Mouse (Mus musculus) forebrain, embryonic 10.5 days (tissue): Measurements from ENCODE around the gene Saa2. TPM values are rescaled to one million over a fixed set of nuclear protein-coding genes. Genes with fewer than 3 reads are reported as not detected.
"Not testable (repeated sequence)": the region's sequence is repeated elsewhere in the genome, so short reads cannot be mapped to it uniquely, and the experiment has no call there.

Source experiments
- DNase-seq: peaks from one replicate; pipeline ENCODE4 v3.0.0-alpha.2; 2017; ENCODE audit warnings: low spot score; ENCODE audit errors: extremely low spot score
- H3K27ac ChIP-seq: fragments of 300-500 bp; sonication (generic); 2 replicates; pipeline ENCODE4 v1.5.1; 2016; ENCODE audit warnings: mild to moderate bottlenecking
- H3K27me3 ChIP-seq: fragments of 300-500 bp; sonication (generic); 2 replicates; pipeline ENCODE4 v1.6.1; 2016; ENCODE audit warnings: mild to moderate bottlenecking; ENCODE audit not compliant: poor library complexity, severe bottlenecking
- H3K36me3 ChIP-seq: fragments of 300-500 bp; sonication (generic); replicated peaks from 2 replicates; pipeline ENCODE4 v1.6.1; 2016; ENCODE audit warnings: mild to moderate bottlenecking, moderate library complexity
- H3K4me1 ChIP-seq: fragments of 300-500 bp; sonication (generic); 2 replicates; pipeline ENCODE4 v1.6.1; 2016
- H3K4me3 ChIP-seq: fragments of 300-500 bp; sonication (generic); 2 replicates; pipeline ENCODE4 v1.5.1; 2016; ENCODE audit warnings: mild to moderate bottlenecking, moderate library complexity
- H3K9me3 ChIP-seq: fragments of 300-500 bp; sonication (generic); 2 replicates; pipeline ENCODE4 v1.6.1; 2016; ENCODE audit warnings: mild to moderate bottlenecking, moderate library complexity
- whole genome bisulfite sequencing: fragments of 180-500 bp; shearing (Covaris S2); methylation state at CpG from one replicate; pipeline ENCODE4 v1.1.7; 2016; 5-methylcytosine and 5-hydroxymethylcytosine counted together
- polyA plus RNA-seq: library from polyadenylated mRNA; unstranded; fragments of >200 nt; fragmentation: Nextera tagmentation; extraction: Ambion mirVana; gene quantifications from 2 replicates; pipeline ENCODE4 v1.2.1, GENCODE M21; 2016

The Saa2 gene
- polyA plus RNA-seq, 1 experiment from 2014 or later = 0.35 TPM

- no peak within 1 kb of the TSS for H3K27ac ChIP-seq
- no peak within 1 kb of the TSS for H3K4me3 ChIP-seq
- 87% methylated on average over 4 of the region's 4 CpGs for WGBS
Measured at GRCm38 (mm10) chr7:46732458-46732857, 19.1 kb upstream of the Saa2 start, which contains the start of gene Saa4. Saa4 (minus strand) TSS chr7:46732603.

GRCm38 (mm10) chr7:46734983-46735382 lies 16.6 kb upstream of the Saa2 start:
- no peaks in the 10 kb centered on the region for H3K9me3 ChIP-seq
- H3K27ac ChIP-seq = no peak overlapping the region
- no peak for DNase-seq
- 87% methylated on average over 2 of the region's 2 CpGs for WGBS
- H3K36me3 ChIP-seq = no peaks in the 10 kb centered on the region
- H3K4me1 ChIP-seq = no peaks in the 10 kb centered on the region
- H3K4me3 ChIP-seq = no peak overlapping the region
- no peaks in the 10 kb centered on the region for H3K27me3 ChIP-seq

More at GRCm38 (mm10) chr7:46732458-46732857, 19.1 kb upstream of the Saa2 start, which contains the start of gene Saa4:
- Histone ChIP-seq H3K36me3 (no peaks in the 10 kb centered on the region), H3K27me3 (no peaks in the 10 kb centered on the region), H3K9me3 (no peaks in the 10 kb centered on the region), H3K4me1 (no peaks in the 10 kb centered on the region)
- no peak for DNase-seq

GRCm38 (mm10) chr7:46738561-46739460 lies 12.8 kb upstream of the Saa2 start:
- 88% methylated on average over 12 of the region's 12 CpGs for WGBS
- no peak for DNase-seq
- Histone ChIP-seq H3K27ac (no peak overlapping the region), H3K9me3 (no peaks in the 10 kb centered on the region), H3K4me3 (no peak overlapping the region), H3K36me3 (no peaks in the 10 kb centered on the region), H3K4me1 (no peaks in the 10 kb centered on the region), H3K27me3 (no peaks in the 10 kb centered on the region)

DNA sequence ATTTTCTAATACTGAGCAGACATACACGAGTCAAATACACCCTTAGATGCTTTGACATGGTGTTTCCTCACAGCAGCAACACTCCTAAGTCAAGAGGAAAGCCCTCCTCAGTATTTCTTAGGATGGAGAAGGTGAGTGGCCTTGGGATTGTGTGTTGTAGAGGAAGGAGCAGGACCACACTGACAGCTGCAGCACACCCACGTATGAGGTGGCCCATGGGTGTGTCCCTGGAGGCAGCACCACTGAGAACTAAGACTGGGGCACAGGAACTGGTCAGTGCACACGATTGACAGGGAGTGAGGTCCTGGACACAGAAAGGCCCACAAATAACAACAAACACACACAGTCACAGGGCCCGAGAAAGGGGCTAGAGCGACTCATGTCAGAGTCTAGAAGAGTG lies 11.5 kb upstream of the Saa2 start:
- DNase-seq, H3K36me3 ChIP-seq, H3K9me3 ChIP-seq, H3K27ac ChIP-seq, H3K27me3 ChIP-seq, H3K4me1 ChIP-seq, H3K4me3 ChIP-seq: not testable (repeated sequence)
- 83% methylated on average over 5 of the region's 5 CpGs for WGBS

DNA sequence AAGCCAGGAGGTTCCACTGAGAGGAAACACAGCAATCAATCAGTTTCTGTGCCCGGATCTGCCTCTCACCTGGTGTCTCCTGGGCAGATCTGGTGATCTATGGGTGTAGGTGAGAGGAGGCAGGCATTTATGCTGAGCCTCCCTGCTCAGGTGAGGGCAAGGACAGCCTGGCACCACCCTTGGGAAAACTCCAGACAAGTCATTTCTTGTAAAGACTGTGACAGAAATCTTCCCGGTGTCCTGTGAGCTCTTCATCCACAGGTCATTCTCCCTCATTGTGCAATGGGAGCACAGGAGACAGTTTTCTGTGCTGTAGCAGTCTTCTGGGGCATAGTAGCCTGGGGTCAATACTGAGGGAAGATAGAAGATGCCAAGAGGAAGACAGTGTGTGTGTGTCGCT lies 8.7 kb upstream of the Saa2 start, which contains the start of gene Saa1:
TSS of gene Saa1 (minus strand) at position 101 of the 400 bp plus-strand sequence.
- not testable (repeated sequence) for H3K4me3 ChIP-seq, H3K36me3 ChIP-seq, DNase-seq, H3K4me1 ChIP-seq, H3K27me3 ChIP-seq, H3K9me3 ChIP-seq, H3K27ac ChIP-seq
- 95% methylated on average over 3 of the region's 3 CpGs for WGBS

DNA sequence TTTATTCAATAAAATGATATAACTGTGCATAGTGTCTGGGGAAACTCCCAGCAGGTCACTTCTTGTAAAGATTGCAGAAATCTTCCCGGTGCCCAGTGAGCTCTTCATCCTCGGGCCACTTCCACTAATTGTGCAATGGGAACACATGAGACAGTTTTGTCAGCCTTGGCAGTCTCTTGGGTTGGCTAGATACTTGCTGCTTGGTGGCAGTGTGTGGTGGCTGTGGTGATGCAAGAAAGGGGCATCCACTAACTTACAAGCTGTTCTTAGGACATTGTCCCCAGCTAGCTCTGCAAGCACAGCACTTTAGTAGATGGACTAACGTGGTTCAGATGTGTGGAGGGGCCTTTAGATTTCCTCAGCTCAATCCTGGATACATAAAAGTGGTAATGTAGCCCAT lies 5.8 kb upstream of the Saa2 start:
- 0 out of 2 replicates have a peak, but pooled peaks cover 3% of the 10 kb centered on the region for H3K4me1 ChIP-seq
- no peaks in the 10 kb centered on the region for H3K36me3 ChIP-seq
- WGBS = 80% methylated on average over 3 of the region's 3 CpGs
- H3K27ac ChIP-seq = no peak overlapping the region
- no peaks in the 10 kb centered on the region for H3K9me3 ChIP-seq
- no peak for DNase-seq
- H3K4me3 ChIP-seq = no peak overlapping the region
- H3K27me3 ChIP-seq = no peaks in the 10 kb centered on the region

- Histone ChIP-seq H3K27ac (no peak overlapping the region), H3K4me3 (no peak overlapping the region), H3K27me3 (no peaks in the 10 kb centered on the region), H3K36me3 (no peaks in the 10 kb centered on the region), H3K9me3 (no peaks in the 10 kb centered on the region), H3K4me1 (0 out of 2 replicates have a peak, but pooled peaks cover 3% of the 10 kb centered on the region)
- 89% methylated on average over 7 of the region's 7 CpGs for WGBS
- no peak for DNase-seq
Measured at GRCm38 (mm10) chr7:46746381-46746780, 5.2 kb upstream of the Saa2 start.

- no peaks in the 10 kb centered on the region for H3K27me3 ChIP-seq
- H3K27ac ChIP-seq = no peak overlapping the region
- WGBS = 62% methylated on average over 3 of the region's 3 CpGs
- H3K4me3 ChIP-seq = no peak overlapping the region
- 0 out of 2 replicates have a peak, but pooled peaks cover 6% of the 10 kb centered on the region for H3K4me1 ChIP-seq
- no peaks in the 10 kb centered on the region for H3K36me3 ChIP-seq
- no peaks in the 10 kb centered on the region for H3K9me3 ChIP-seq
- no peak for DNase-seq
Measured at GRCm38 (mm10) chr7:46748459-46748858, 3.1 kb upstream of the Saa2 start.

DNA sequence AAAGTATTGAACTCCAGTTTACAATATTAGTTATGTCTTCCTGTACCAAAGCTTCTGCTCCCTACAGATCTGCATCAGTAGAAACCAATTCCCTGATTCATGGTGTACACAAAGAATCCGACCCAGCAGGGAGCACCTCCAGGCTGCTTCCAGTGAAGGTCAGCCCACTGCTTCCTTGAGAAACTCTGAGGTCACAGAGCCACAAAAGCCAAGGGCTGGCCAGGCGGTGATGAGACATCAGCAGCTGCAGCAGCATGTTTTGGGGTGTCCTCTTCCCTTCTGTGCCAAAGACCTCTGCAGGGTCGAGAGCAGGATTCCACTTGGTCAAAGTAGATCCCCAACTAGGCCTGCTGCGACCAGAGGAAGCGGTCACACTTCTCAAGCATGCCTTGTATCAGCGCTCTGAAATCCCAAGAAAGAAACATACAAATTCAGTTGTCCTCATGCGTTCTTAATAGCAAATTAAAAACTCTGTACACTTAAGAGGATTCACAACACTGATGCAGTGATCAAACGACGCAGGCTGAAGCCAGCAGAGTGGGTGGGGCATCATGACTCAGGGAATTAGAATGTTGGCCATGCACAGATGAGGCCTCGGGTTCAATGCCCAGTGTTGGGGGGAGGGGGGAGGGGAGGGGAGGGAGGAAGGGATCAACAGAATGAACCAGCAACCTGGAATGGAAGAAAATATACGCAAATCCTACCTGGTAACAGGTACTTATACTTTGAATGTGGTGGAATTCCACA lies 9.6 kb downstream of the Saa2 start:
- peaks cover 65% of the 10 kb centered on the region for H3K36me3 ChIP-seq
- H3K9me3 ChIP-seq = no peaks in the 10 kb centered on the region
- H3K4me1 ChIP-seq = no peaks in the 10 kb centered on the region
- no peaks in the 10 kb centered on the region for H3K27me3 ChIP-seq
- no peak overlapping the region for H3K27ac ChIP-seq
- no peak overlapping the region for H3K4me3 ChIP-seq
- DNase-seq = no peak
- WGBS = 74% methylated on average over 11 of the region's 11 CpGs

DNA sequence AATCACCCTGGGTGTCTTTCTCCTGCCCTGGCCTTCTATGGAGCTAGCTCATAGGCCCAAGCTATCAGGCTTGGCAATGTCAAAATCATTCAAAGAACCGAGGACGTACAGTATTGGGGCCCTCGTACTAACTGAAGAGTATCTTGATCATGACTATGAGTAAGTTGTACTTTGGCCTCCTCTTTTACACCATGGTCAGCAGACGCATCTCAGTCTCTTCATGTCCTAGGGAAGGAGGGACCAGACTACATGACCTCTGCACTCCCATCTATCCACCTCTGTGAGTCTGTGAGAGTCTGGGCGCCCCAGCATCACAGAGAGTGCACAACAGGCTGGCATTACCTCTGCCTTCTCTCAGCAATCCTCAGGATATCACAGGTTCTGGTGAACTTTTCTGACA lies 11.0 kb downstream of the Saa2 start:
- H3K27me3 ChIP-seq = no peaks in the 10 kb centered on the region
- no peak overlapping the region for H3K27ac ChIP-seq
- no peak overlapping the region for H3K4me3 ChIP-seq
- DNase-seq = no peak
- H3K4me1 ChIP-seq = no peaks in the 10 kb centered on the region
- no peaks in the 10 kb centered on the region for H3K9me3 ChIP-seq
- H3K36me3 ChIP-seq = peaks cover 79% of the 10 kb centered on the region
- WGBS = 95% methylated on average over 5 of the region's 5 CpGs

DNA sequence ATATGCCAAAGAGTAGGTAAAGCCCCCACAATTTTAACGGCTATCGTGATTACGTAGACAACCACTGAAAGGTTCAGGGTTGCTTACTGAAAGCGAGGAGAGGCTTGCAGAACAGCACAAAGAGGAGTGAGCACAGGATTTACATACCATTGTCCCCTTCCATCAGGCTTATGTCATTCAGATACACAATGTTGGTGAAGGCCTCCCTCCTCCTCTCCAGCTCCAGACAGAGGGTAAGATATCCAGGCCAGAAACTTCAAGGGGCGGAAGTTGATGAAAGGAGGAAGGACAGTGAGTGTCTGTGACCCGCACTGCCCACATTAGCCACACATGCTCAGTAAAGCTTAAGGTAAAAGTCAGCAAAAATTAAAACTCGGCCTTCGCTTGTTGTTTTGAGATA lies 13.1 kb downstream of the Saa2 start:
- Histone ChIP-seq H3K4me3 (no peak overlapping the region), H3K27ac (no peak overlapping the region), H3K4me1 (no peaks in the 10 kb centered on the region), H3K36me3 (peaks cover 96% of the 10 kb centered on the region), H3K27me3 (no peaks in the 10 kb centered on the region), H3K9me3 (no peaks in the 10 kb centered on the region)
- no peak for DNase-seq
- WGBS = 88% methylated on average over 8 of the region's 8 CpGs

DNA sequence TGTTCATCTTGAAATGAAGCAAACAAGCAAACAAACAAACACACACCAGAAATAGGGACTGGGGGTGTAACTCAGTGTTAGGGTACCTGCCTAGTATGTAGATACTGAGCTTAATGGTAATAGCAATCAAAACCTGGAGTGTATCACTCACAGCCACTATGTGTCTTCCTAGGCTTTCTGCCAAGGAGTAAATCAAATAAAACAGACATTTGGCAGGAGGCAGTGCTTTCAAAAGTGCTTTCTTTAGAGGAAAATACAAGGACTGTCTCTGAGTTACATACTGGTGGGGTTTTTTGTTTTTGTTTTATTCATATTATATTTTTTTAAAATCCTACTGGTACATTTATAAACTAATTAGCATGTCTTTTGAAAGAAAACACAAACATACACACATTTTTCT lies 15.8 kb downstream of the Saa2 start:
- DNase-seq = no peak
- Histone ChIP-seq H3K27ac (no peak overlapping the region), H3K27me3 (no peaks in the 10 kb centered on the region), H3K4me3 (no peak overlapping the region), H3K4me1 (no peaks in the 10 kb centered on the region), H3K9me3 (no peaks in the 10 kb centered on the region), H3K36me3 (peaks cover 95% of the 10 kb centered on the region)

- no peak overlapping the region for H3K4me3 ChIP-seq
- WGBS = 92% methylated on average over 7 of the region's 7 CpGs
- H3K9me3 ChIP-seq = no peaks in the 10 kb centered on the region
- H3K27ac ChIP-seq = no peak overlapping the region
- peaks cover 95% of the 10 kb centered on the region for H3K36me3 ChIP-seq
- DNase-seq = no peak
- no peaks in the 10 kb centered on the region for H3K27me3 ChIP-seq
- H3K4me1 ChIP-seq = no peaks in the 10 kb centered on the region
Measured at GRCm38 (mm10) chr7:46768451-46768850, 16.9 kb downstream of the Saa2 start.
